Mouse (Mus musculus) thymus, postnatal 14 days (tissue): Measurements from ENCODE around the gene Ubxn6.
"Not testable (repeated sequence)": the region's sequence is repeated elsewhere in the genome, so short reads cannot be mapped to it uniquely, and the experiment has no call there.

Experiments
- DNase-seq: peaks from one replicate; pipeline ENCODE4 v3.0.0; 2021

The Ubxn6 gene

DNA sequence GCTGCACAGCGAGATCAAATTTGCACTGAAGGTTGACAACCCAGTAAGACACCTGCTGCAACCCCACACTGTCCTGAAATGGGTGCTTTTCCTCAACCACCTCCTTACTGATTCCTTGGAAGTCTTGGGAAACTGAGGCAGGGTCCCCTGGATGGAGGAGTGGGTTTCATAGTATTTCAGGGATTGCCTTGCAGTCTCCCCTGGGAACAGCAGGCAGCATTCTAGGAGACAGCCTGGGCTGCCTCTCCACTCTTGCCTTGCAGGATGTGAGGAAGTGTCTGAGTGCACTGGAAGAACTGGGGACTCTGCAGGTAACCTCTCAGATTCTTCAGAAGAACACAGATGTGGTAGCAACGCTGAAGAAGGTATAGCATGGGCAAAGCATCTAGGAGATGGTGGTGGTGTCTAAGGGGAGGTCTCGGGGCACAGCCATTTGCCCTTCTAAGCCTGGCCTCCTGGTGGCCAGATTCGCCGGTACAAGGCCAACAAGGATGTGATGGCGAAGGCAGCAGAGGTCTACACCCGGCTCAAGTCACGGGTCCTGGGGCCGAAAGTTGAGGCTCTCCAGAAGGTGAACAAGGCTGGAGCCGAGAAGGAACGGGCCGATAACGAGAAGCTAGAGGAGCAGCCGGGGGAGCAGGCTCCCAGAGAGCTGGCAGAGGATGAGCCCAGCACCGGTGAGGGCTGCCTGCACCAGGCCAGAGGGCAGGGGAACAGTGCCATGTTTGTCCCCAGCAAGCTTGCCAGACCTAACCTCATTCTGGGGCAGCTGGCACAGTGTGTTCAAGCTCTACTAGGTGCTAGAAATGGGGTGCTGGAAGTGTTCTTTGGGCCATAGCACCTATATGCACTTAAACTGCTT is 24.1 kb upstream of the Ubxn6 start:
- no peak for DNase-seq

DNA sequence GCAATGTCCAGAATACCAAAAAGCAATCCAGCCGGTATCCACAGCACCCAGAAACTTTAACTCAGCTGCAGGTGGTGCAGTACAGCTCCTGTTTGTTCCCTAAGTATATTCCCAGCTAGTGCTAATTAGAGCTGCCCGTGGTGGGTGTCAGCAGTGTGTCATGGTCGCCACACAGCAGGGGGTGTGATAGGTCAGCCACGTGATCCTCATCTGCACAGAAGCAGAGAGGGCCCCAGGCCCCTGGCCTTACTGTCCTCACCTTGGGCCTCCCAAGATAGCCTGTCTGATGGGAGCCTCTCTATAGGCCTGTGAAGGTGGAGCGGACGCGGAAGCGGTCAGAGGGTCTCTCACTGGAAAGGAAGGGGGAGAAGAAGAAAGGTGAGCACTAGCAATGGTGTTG is 23.4 kb upstream of the Ubxn6 start:
- DNase-seq = no peak

DNA sequence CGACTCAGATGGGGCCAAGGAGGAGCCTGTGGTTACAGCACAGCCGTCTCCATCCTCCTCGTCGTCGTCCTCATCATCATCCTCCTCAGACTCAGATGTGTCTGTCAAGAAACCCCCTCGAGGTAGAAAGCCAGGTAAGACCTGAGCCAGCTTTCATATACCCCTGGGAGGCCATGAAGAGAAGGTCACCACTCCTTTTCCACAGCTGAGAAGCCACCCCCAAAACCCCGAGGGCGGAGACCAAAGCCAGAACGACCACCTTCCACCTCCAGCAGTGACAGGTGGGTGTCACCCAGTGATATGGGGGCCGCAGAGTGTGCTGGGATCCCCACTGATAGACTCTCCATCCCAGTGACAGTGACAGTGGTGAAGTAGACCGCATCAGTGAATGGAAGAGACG is 22.1 kb upstream of the Ubxn6 start:
- no peak for DNase-seq

DNA sequence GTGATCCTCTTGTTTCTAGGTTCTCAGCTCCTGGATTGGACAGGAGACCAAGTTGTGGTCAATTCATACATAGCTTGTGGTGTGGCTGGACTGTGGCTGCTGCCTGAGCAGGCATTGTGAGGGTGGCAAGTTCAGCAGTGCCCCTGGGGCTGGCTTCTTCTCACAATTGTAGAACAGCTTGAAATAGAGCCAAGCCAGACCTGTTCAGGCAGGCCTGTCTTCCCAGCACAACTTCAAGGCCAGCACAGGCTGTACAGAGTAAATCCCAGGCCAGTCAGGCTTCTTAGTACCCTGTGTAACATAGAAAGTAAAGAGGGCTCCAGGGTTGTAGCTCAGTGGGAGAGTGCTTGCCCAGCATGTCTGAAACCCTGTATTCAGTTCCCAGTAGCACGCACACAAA is 18.0 kb upstream of the Ubxn6 start:
- DNase-seq = no peak

DNA sequence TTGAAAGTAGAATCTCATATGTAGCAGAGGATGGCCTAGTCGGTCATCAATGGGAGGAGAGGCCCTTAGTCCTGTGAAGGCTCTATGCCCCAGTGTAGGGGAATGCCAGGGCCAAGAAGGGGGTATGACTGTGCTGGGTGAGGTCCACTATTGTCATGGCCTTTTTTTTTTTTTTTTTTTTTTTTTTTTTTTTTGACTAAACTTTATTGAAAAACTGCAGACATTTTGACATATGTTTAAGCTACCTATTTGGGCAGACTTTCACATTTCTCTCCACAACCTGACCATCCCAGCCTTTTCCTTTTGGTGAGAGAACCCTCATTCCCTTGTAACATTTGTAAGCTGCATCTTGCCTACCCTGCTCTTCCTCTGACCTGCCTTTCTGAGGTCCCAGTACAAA is 17.5 kb upstream of the Ubxn6 start:
- no peak for DNase-seq

DNA sequence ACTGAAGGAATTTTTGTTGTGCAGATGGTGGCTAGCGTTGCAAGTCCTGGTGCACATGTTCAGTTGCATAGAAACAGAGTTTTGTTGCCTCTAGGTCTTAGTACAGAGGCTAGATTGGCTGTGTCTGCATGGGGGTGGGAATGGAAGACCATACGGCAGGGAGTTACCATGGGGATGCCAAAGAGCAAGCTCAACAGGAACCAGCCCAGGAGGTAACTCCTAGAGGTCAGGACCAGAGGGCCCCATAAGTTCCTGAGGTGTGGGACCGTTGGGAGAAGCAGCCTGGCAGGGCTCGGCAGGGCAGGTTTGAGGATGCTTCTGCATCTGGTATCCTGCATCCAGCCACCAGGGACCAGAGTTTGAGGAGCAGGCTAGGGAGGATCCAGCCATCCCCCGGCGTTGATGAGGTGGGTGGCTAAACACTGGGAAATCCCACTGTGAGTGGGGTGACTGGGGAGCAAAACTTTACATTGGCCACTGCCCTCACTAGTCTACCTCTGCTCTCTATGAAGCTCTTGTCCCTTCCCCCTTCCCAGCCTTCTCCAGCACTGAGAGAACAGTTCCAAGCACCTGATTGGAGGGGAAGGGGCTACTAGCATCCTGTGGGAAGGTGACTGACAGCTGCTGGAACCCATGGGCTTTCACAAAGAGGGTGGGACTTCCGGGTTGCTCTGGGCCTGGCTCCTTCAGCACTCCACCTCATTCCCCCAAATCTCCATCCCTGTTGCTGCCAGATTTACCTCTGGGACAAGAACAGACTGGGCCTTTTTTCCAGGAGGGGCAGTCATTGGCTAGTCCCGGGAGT is 6.2 kb upstream of the Ubxn6 start:
- peak; percentile 21 for DNase-seq

DNA sequence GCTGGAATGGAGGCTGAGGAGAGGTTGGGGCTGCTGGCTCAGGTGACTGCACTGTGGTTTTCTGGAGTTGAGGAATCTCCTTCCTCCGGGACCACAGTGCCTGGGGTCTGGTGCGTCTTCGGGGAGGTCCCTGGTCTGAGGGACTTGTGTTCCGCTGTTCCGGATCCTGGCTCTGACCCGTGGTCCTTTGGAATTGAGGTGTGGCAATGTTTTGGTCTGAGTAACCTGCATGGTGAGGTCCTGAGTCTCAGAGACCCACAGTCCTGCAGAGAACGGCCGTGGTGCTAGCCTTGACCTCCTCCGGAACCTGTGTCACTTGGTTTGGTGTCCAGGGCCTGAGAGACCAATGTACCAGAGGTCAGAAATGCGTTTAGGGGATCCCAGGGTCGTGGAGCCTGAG is 5.1 kb upstream of the Ubxn6 start:
- peak; percentile 41 for DNase-seq

DNA sequence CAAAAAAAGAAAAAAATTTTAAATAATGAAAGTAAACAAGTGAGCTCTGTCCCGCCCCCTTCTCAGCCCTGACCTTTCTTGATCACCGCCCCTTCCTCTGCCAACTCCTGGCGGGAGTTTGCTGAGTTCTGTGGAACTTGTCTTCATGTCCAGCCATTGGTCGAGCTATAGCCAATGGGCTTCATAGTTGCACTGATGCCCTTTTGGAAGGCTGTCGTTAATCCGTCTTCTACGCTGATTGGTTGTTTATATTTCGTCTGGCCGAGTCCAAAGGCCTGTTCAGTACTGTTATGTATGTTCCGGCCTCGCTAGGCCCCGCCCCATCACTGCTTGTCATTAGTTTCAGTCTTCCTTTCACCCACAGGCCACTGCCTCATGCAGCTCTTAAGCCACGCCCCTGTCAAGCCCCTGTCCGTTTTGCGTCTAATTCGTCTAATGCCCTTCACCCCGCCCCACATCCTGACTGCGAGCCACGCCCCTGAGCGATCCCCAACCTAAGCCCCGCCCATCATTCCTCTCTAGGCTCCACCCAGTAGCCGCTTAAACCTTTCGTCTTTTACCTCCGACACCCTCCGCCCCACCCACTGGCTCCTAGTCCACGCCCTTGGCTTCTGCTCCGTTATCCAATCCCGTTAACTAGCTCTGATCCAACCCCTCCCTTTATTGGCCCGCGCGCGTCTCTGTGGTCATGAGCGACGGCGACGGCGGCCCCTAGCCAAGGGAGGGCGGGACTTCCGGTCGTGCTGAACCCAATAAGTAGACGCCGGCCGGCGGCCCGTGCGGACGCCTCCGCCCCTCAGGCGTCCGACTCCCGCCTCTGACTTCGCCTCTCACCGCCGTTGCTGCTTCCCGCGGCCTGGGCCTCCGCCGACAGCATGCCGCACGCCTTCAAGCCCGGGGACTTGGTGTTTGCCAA is 4.3 kb upstream of the Ubxn6 start, which contains the start of gene Hdgfl2:
Gene Hdgfl2, plus strand, starts transcription at position 755 of the 916 bp plus-strand sequence.
- DNase-seq = peak; percentile 100

DNA sequence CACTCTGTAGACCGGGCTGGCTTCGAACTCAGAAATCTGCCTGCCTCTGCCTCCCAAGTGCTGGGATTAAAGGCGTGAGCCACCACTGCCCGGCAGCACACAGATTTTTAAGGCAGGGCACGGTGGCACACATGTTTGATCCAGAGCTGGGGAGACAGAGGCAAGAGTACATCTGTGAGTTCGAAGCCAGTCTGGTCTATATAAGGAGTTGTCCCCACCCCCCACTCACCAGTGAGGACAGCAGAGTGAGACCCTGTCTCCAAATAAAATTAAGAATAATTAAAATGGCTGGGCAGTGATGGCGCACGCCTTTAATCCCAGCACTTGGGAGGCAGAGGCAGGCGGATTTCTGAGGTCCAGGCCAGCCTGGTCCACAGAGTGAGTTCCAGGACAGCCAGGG is 3.5 kb upstream of the Ubxn6 start:
- peak; percentile 35 for DNase-seq

DNA sequence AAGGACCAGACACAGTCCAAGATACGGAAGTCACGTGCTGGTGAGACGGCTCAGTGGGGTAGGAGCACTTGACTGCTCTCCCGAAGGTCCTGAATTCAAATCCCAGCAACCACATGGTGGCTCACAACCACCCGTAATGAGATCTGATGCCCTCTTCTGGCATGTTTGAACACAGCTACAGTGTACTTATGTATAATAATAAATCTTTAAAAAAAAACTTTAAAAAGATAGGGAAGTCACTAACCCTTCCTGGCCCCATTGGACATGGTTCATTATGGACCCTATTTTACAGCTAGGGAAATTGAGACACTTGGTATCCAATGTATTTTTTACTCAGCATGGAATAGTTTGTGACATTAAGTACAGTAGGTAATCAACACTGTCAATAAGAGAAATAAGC is 2.7 kb upstream of the Ubxn6 start:
- no peak for DNase-seq

DNA sequence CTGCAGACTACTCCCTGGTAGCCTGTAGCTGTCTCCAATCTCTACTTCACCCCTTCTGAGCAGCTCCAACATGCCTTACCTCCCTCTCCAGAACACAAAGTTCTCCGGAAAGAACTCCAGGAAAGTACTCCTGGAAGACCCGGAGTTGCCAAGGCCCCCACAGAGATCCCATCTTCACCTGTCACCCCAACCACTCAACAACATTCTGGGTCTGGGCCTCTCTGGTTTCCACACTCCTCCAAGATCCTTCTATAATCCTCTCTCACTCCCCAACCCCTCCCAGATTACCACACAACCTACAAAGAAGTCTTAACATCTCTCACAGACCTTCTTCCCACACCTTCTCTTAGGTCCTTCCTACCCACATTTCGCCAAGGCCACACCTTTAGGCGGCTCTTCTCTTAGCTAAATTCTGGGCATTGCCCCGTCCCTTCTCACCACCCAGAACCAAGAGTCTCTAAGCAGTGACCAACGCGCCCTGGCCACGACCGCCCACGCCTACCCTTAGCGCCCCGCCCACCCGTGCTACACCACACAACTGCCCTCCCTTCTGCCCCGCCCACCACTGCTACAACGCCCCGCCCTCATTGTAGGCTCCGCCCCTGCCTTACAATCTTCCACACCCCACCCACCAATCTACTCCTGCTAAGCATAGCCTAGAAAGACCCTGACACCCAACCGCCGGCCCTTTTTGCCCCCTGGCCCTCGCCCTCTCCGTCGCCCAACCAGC is 566 bp downstream of the Ubxn6 start:
- peak; percentile 85 for DNase-seq

DNA sequence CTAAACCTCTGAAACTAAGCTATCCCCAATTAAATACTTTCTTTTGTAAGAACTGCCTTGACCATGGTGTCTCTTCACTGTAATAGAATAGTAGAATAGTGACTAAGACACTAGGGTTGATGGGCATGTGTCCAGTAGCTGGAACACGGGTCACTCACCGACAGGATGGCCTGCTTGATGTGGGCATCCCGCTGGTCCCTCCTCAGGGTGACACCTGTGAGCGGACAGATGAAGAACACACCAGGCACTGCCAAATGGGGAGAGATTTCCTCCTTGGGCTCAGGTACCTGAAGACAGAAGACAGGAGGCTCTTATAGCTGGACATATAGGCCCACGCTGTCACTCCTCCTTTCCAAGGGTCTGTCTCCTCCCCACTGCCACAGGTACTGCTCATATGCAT is 2.6 kb downstream of the Ubxn6 start:
- no peak for DNase-seq

DNA sequence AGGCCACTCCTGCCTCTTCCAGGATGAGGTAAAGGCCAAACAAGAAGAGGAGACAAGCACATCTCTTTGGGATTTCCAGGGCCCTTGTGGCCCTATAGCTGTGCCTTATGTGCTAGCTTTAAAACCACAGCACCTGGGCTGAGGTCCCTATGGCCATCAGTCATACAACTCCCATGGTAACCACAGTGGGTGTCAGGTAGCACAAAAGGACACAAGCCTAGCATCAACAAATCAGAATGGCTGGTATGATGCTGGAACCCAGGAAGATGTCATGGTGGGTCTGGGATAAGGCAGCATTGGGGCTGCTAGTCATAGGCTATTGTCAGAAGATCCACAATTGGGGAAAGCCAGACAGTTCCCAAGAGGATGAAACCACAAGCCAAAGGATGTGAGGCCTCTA is 3.7 kb downstream of the Ubxn6 start:
- DNase-seq = no peak

DNA sequence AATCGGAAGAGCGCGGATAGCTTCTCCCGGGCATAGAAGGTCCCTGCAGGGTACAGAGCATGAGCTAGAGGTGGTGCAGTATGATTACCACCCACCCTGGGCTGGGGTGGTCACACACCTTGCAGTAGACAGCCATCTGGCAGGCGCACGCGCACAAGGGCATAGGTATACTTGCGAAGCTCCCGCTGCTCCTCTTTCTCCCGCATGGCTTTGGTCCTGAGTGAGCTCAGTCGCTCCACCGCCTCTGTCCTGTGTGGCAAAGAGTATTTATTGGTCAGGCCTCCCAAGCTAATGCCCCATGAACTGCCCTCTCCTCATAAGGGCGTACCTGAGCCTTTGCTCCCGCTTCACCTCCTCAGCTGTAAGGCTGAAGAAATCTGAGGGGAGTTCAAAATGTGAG is 5.8 kb downstream of the Ubxn6 start:
- no peak for DNase-seq

DNA sequence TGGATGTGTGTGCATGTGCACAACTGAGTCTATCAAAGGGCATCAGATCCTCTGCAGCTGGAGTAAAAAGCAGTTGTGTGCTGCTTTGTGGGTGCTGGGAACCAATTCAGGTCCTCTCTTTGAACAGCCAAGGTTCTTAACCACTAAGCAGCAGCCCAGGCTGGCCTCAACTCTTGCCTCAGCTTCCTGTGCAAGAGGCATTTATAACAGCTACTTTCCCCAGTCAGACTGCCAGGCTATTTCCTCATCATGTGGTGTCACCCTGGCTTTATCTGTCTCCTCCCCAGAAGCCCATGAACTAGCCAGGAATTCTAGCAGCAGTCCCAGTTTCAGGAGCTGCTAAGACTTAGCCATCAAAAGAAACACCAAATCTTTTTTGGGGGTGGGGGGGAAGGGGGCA is 8.4 kb downstream of the Ubxn6 start:
- no peak for DNase-seq

DNA sequence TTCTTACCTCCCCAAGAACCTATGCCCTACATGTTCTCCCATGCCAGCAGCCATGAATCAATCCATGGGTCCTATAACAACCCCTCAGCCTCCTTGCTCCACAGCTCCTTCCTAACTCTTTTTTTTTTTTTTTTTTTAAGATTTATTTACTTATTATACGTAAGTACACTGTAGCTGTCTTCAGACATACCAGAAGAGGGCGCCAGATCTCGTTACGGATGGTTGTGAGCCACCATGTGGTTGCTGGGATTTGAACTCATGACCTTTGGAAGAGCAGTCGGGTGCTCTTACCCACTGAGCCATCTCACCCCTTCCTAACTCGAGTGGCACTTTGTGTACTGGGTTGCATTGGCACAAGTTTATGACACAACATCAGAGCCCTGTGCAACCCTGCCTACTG is 9.1 kb downstream of the Ubxn6 start:
- not testable (repeated sequence) for DNase-seq

DNA sequence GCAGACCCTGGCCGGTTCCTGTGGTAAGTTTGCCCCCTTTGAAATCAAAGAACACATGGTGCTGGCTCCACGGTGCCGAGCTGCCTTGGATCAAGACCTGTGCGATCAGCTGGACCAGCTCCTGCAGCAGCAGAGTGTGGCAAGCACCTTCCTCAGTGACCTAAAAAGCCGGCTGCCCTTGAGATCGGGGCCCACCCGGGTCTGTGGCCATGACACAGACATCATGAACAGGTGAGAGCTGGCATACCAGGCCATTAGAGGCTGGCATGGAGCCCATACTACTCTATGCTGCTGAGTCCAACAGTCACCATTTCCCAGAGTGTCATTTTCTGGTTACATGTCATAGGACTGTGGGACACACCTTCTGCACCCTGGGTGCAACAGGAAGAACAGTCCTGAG is 12.7 kb downstream of the Ubxn6 start:
- no peak for DNase-seq

DNA sequence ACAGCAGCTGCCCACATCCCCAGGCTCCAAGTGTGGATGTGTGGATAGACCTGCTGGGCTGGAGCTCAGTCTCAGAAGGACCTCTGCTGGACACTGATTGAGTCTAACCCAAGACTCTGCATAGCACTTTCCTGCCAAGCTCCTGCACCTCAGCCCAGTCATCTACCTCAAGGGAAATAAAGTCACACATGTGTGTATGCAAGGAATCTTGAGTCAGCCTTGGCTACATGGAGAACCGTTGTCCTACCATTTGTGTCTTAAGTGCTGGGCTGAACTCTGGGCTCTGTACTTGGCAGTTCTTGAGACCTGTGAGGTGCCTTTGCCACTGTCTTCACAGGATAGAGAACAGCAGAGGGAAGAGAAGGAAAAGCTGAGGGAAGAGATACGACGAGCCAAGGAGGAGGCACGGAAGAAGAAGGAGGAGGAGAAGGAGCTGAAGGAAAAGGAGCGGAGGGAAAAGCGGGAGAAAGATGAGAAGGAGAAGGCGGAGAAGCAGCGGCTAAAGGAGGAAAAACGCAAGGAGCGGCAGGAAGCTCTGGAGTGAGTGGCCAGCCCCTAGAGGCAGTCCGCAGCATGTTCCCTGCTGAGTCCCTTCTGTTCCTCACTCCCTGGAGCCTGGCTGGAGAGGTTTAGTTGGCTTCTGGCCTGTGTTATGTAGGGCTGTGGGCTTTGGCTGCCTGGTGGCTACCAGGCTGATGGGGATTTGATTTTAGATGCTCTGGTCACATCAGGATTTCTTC is 17.3 kb downstream of the Ubxn6 start:
- no peak for DNase-seq

DNA sequence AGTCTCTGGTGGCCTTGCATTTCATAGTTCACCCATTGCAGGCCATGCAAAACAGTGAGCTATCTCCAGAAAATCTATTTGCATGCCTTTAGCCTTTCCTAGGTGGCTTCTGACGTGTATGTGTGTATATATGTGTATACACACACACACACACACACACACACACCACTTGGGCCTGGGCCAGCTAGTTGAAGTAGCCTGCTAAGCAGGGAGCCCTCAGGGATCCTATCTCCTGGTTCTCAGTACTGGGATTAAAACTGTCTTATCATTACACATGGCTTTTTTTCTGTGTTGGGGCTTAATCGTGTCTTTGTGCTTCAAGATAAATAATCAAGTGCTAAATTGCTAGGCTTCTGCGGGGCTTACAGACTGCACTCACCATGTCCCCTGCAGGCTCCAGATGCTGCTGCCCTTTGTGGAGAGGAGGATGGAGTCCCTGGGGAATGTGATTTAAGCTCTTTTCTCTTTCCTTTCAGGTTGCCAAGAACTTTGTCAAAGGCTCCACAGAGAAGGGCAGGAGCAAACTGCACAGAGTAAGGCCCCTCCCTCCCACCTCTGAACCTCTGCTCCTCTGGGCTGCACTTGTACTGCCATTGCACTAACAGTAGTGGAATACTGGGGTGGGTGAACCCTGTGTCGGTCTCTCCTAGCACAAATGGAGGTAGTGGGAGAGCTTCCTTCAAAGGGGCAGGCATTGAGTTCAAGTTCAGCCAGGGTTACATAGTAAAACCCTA is 18.7 kb downstream of the Ubxn6 start:
- no peak for DNase-seq

DNA sequence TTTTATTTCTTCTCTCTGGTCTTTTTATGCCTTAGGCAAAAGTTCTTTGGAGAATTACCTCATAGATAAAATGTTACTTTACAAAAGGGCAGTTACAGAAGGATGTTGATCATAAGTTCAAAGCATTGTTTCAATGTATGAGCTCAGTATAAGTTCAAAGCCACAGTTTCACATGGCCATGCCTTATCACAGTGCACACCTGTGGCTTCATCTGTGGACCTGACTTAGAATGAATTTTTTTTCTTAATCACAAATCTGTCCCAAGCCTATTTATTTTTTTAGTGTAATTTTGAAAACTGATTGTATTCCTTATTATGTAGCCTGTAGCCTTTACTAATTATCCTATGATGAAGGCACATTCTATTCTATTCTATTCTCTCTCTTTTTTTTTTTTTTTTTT is 19.9 kb downstream of the Ubxn6 start:
- DNase-seq = no peak

DNA sequence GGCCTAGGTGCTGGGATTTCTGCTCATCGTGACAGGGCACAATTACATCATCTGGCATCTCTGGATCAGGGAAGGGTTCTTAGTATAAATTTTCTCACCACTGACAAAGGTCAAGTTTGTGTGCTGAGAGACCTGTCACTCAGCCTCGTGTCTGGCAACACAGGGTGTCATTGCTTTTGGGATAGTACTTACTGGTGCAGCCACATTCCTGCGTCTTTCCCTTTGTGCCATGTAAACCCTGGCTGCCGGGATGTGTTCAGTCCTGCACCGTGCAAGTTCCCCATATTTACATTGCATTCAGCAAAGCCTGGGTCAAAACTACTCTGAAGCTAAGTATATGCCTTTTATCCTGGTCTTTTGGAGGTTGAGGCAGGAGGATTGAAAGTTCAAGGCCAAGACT is 23.5 kb downstream of the Ubxn6 start:
- no peak for DNase-seq
